Mouse (Mus musculus) kidney, embryonic 16.5 days (tissue): ENCODE measurements around the gene Rpl7l1. TPM values are rescaled to one million over a fixed set of nuclear protein-coding genes. Genes with fewer than 3 reads are reported as not detected.

Experiments
- ATAC-seq: fragments of 200-750 bp; cut with Nextera tagmentation; 2 replicates; pipeline ENCODE4 v1.8.0; 2017; ENCODE audit warnings: moderate TSS enrichment; ENCODE audit not compliant: low FRiP score, low TSS enrichment
- H3K27ac ChIP-seq: fragments of 300-500 bp; sonication (generic); 2 replicates; pipeline ENCODE4 v1.5.1; 2014; ENCODE audit warnings: low read length
- H3K27me3 ChIP-seq: fragments of 300-500 bp; sonication (generic); 2 replicates; pipeline ENCODE4 v1.6.1; 2014; ENCODE audit warnings: low read length, control low read depth, mixed read lengths; ENCODE audit not compliant: insufficient read depth
- H3K36me3 ChIP-seq: fragments of 300-500 bp; sonication (generic); 2 replicates; pipeline ENCODE4 v1.6.1; 2014; ENCODE audit warnings: low read length, control low read depth, mixed read lengths; ENCODE audit not compliant: insufficient read depth
- H3K4me1 ChIP-seq: fragments of 300-500 bp; sonication (generic); 2 replicates; pipeline ENCODE4 v1.6.1; 2014; ENCODE audit warnings: low read length, control low read depth, mixed read lengths; ENCODE audit not compliant: insufficient read depth
- H3K4me2 ChIP-seq: fragments of 300-500 bp; sonication (generic); replicated peaks from 2 replicates; pipeline ENCODE4 v1.6.1; 2014; ENCODE audit warnings: low read depth, low read length
- H3K4me3 ChIP-seq: fragments of 300-500 bp; sonication (generic); 2 replicates; pipeline ENCODE4 v1.5.1; 2014; ENCODE audit warnings: mild to moderate bottlenecking, low read length
- H3K9ac ChIP-seq: fragments of 300-500 bp; sonication (generic); replicated peaks from 2 replicates; pipeline ENCODE4 v1.6.1; 2014; ENCODE audit warnings: low read length
- H3K9me3 ChIP-seq: fragments of 300-500 bp; sonication (generic); 2 replicates; pipeline ENCODE4 v1.6.1; 2016; ENCODE audit warnings: low read length, control low read depth
- WGBS: fragments of 180-500 bp; shearing (Covaris S2); extraction: QIAGEN DNeasy Blood & Tissue Kit; methylation state at CpG from one replicate; pipeline ENCODE4 v1.1.7; 2014; 5-methylcytosine and 5-hydroxymethylcytosine counted together
- polyA plus RNA-seq: library from polyadenylated mRNA; unstranded; fragments of >200 nt; fragmentation: Nextera tagmentation; extraction: Ambion mirVana; gene quantifications from 2 replicates; pipeline ENCODE4 v1.2.1, GENCODE M21; 2015

Gene Rpl7l1
- polyA plus RNA-seq, 1 experiment from 2014 or later = 165 TPM

- WGBS = 82% methylated on average over 2 of the region's 2 CpGs
- H3K9me3 ChIP-seq = no peaks in the 10 kb centered on the region
- peak overlapping the region; percentile 92 for H3K27ac ChIP-seq
- peak overlapping the region; percentile 84 for H3K9ac ChIP-seq
- peaks cover 26% of the 10 kb centered on the region for H3K36me3 ChIP-seq
- peaks cover 11% of the 10 kb centered on the region for H3K4me1 ChIP-seq
- no peaks in the 10 kb centered on the region for H3K27me3 ChIP-seq
- peak overlapping the region; percentile 61; the same call in 1 of the 2 replicates for H3K4me2 ChIP-seq
- peak overlapping the region; percentile 75 for H3K4me3 ChIP-seq
- ATAC-seq = peak; percentile 52; the same call in 1 of the 2 replicates
Observed at GRCm38 (mm10) chr17:46783222-46783565, 722 bp upstream of the Rpl7l1 start.

DNA sequence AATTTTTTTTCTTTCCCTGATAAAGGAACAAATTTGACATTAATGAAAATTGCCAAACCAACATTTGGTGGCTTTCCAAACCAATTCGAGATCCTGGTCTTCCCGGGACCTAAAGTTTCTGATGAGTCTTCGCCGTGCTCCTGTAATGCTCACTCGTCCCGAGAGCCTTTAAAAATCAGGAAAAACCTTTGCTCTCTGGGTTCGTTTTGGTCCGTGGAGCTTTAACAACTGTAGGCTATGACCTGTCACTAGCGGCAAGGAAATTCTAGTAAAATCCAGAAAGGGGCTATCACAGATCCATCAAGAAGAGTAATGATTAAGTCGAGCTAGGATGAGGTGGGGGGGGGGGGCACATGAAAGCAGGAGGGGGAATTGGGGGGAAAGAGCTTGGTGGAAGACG is 596 bp downstream of the Rpl7l1 start:
- peak overlapping the region; percentile 92 for H3K27ac ChIP-seq

DNA sequence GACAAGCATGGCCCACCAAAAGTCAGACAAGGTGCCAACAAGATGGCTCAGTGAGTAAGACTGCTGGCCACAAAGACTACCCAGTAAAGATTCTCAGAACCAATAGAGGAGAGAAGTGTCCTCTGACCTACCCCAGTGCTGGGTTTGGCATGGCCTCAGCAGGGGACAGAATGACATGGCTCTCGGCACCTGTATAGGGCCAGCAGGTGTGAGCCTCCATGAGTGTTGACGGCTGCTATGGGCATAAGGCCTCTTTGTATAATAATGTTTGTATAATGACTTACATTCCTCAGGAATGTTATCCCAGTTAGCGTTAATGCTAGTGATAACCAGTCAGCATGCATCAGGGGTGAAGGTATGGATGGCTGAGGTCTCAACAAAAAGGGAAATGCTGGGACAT is 6.4 kb downstream of the Rpl7l1 start:
- Histone ChIP-seq H3K9me3 (no peaks in the 10 kb centered on the region), H3K4me3 (no peak overlapping the region), H3K36me3 (peaks cover 59% of the 10 kb centered on the region), H3K4me2 (no peak overlapping the region), H3K4me1 (peaks cover 17% of the 10 kb centered on the region), H3K27me3 (no peaks in the 10 kb centered on the region), H3K27ac (no peak overlapping the region), H3K9ac (no peak overlapping the region)
- 91% methylated on average over 3 of the region's 3 CpGs for WGBS
- no peak for ATAC-seq

More for the DNA sequence above, 596 bp downstream of the Rpl7l1 start:
- Histone ChIP-seq H3K9ac (peak overlapping the region; percentile 84), H3K4me1 (peaks cover 11% of the 10 kb centered on the region), H3K36me3 (peaks cover 39% of the 10 kb centered on the region), H3K27me3 (no peaks in the 10 kb centered on the region), H3K4me3 (peak overlapping the region; percentile 75), H3K9me3 (no peaks in the 10 kb centered on the region), H3K4me2 (peak overlapping the region; percentile 61)
- whole genome bisulfite sequencing = 2% methylated on average over 11 of the region's 11 CpGs
- ATAC-seq = no peak

DNA sequence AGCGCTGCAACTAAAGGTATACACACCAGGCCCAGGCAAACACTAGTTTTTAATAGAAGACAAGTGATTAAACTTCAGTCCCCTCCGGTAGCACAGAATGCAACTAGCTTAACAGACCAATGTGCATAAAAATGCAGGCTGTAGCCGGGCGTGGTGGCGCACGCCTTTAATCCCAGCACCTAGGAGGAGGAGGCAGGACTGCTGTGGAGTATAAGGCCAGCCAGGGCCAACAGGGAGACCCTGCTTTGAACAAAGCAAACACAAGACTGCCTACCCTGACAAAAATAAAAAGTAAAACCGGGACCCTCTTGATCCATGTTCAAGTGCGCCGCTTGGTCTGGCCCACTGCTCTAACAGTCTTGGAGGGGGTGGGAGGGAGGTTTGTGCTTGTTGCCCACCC is 7.4 kb downstream of the Rpl7l1 start:
- Histone ChIP-seq H3K9ac (no peak overlapping the region), H3K4me3 (no peak overlapping the region), H3K4me1 (peaks cover 15% of the 10 kb centered on the region), H3K27ac (no peak overlapping the region), H3K9me3 (no peaks in the 10 kb centered on the region), H3K4me2 (no peak overlapping the region), H3K27me3 (no peaks in the 10 kb centered on the region), H3K36me3 (peaks cover 52% of the 10 kb centered on the region)
- WGBS = 95% methylated on average over 9 of the region's 9 CpGs
- no peak for ATAC-seq

GRCm38 (mm10) chr17:46774131-46774472 is 8.4 kb downstream of the Rpl7l1 start:
- Histone ChIP-seq H3K4me1 (peaks cover 15% of the 10 kb centered on the region), H3K27ac (no peak overlapping the region), H3K4me2 (peak overlapping the region; percentile 82), H3K27me3 (no peaks in the 10 kb centered on the region), H3K9ac (no peak overlapping the region), H3K36me3 (peaks cover 42% of the 10 kb centered on the region), H3K4me3 (0 out of 2 replicates have a peak overlapping the region, but pooled peaks have one; percentile 96), H3K9me3 (no peaks in the 10 kb centered on the region)
- ATAC-seq = no peak
- 36% methylated on average over 2 of the region's 2 CpGs for WGBS

GRCm38 (mm10) chr17:46773278-46774130 is 9.0 kb downstream of the Rpl7l1 start:
- WGBS = 10% methylated on average over 19 of the region's 20 CpGs
- H3K9me3 ChIP-seq = no peaks in the 10 kb centered on the region
- H3K4me1 ChIP-seq = peaks cover 15% of the 10 kb centered on the region
- 0 out of 2 replicates have a peak, but pooled peaks have one; percentile 8 for ATAC-seq
- peak overlapping the region; percentile 96 for H3K4me3 ChIP-seq
- H3K27me3 ChIP-seq = no peaks in the 10 kb centered on the region
- H3K9ac ChIP-seq = peak overlapping the region; percentile 89
- H3K36me3 ChIP-seq = peaks cover 36% of the 10 kb centered on the region
- peak overlapping the region; percentile 91 for H3K27ac ChIP-seq
- peak overlapping the region; percentile 82 for H3K4me2 ChIP-seq

DNA sequence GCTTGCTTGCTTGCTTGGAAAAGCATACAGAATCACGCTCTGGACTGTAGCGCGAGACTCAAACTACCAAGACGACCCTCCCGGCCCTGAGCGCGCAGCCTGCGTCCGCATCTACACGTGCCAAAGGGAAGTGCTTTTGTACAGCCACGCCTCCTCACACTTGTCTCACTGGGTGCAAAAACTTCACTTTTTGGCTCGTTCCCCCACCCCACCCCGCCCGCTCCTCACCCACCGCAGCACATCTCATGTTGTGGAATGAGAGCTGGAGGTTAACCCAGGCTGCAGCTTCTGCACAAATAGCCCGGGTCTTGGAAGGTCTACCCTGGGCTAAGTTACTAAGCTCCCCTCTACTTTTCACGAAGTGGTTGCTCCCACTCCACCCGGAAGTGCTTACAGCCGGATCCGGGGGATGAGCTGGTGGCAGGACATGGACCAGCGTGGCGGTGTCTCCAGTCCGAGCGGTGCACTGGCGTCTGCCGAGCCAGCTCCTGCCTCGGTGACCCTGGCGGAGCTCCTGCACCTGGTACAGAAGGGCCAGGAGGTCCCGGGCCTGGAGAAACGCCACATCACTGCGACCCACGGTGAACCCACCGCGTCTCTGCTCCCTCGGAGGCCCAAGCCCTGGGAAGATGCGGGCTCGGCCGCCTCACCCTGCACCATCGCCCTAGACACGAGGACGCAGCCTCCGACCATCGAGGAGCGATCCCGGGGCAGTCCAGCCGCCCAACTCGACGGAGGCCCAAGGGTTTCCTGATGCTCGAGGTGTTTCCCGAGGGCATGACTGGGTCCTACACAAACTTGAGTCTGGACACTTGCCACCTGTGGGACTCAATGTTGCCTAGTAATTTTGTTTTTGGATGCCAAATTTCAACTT is 9.8 kb downstream of the Rpl7l1 start, which contains the start of gene 2310039H08Rik:
2310039H08Rik (plus strand) TSS at position 232 of the 874 bp plus-strand sequence.
- peak within 1 kb of the TSS; percentile 91 for H3K27ac ChIP-seq
- H3K9me3 ChIP-seq = no peaks in the 10 kb centered on the region
- H3K36me3 ChIP-seq = peaks cover 28% of the 10 kb centered on the region
- peak within 1 kb of the TSS; percentile 96 for H3K4me3 ChIP-seq
- peak; percentile 89 for ATAC-seq
- no peaks in the 10 kb centered on the region for H3K27me3 ChIP-seq
- H3K9ac ChIP-seq = peak within 1 kb of the TSS; percentile 89
- peak within 1 kb of the TSS; percentile 82 for H3K4me2 ChIP-seq
- peaks cover 18% of the 10 kb centered on the region for H3K4me1 ChIP-seq
- WGBS = under 1% methylated on average over 50 of the region's 50 CpGs

DNA sequence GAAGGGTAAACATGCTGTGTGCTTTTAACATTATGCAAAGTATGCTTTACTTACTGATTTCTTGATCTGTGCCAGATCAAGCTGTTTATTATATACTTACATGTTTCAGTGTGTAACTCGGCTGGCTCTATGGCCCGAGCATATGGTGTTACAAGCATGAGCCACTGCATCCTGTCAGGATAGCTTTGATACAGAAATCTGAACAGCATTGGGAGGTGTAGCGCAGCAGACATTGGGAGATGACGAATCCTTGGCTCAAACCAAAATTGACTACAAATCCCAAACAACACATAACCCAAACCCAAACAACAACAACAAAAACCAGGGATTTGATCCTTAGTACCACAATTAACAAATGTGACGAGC is 10.5 kb downstream of the Rpl7l1 start:
- peak overlapping the region; percentile 82 for H3K4me2 ChIP-seq
- no peaks in the 10 kb centered on the region for H3K27me3 ChIP-seq
- H3K9ac ChIP-seq = peak overlapping the region; percentile 89
- H3K4me3 ChIP-seq = peak overlapping the region; percentile 96
- H3K4me1 ChIP-seq = peaks cover 19% of the 10 kb centered on the region
- H3K36me3 ChIP-seq = peaks cover 21% of the 10 kb centered on the region
- H3K9me3 ChIP-seq = no peaks in the 10 kb centered on the region
- H3K27ac ChIP-seq = peak overlapping the region; percentile 91
- 3% methylated on average over 5 of the region's 5 CpGs for whole genome bisulfite sequencing
- ATAC-seq = no peak

GRCm38 (mm10) chr17:46771616-46772015 is 10.9 kb downstream of the Rpl7l1 start:
- ATAC-seq = no peak
- Histone ChIP-seq H3K27ac (peak overlapping the region; percentile 91; the same call in 1 of the 2 replicates), H3K4me1 (peaks cover 19% of the 10 kb centered on the region), H3K9me3 (no peaks in the 10 kb centered on the region), H3K27me3 (no peaks in the 10 kb centered on the region), H3K4me2 (peak overlapping the region; percentile 82), H3K9ac (peak overlapping the region; percentile 89), H3K4me3 (peak overlapping the region; percentile 96), H3K36me3 (peaks cover 20% of the 10 kb centered on the region)
- WGBS = 63% methylated on average over 17 of the region's 17 CpGs
